Mouse (Mus musculus) liver, embryonic 11.5 days (tissue): Measurements from ENCODE around the gene Krt31. TPM values are rescaled to one million over a fixed set of nuclear protein-coding genes. Genes with fewer than 3 reads are reported as not detected.

ENCODE experiments used
- ATAC-seq: fragments of 200-750 bp; cut with Nextera tagmentation; replicated peaks from 2 replicates; pipeline ENCODE4 v1.8.0; 2017; ENCODE audit warnings: moderate number of reproducible peaks, mild to moderate bottlenecking, moderate TSS enrichment, moderate library complexity; ENCODE audit not compliant: low FRiP score
- DNase-seq: peaks from one replicate; pipeline ENCODE4 v3.0.0-alpha.2; 2017; ENCODE audit warnings: low spot score
- H3K27ac ChIP-seq: fragments of 300-500 bp; sonication (generic); 2 replicates; pipeline ENCODE4 v1.5.1; 2014; ENCODE audit warnings: mild to moderate bottlenecking, low read depth, low read length, control low read depth
- H3K27me3 ChIP-seq: fragments of 300-500 bp; sonication (generic); replicated peaks from 2 replicates; pipeline ENCODE4 v1.6.1; 2014; ENCODE audit warnings: low read length, mixed read lengths; ENCODE audit not compliant: control insufficient read depth, insufficient read depth
- H3K36me3 ChIP-seq: fragments of 300-500 bp; sonication (generic); 2 replicates; pipeline ENCODE4 v1.6.1; 2014; ENCODE audit warnings: mild to moderate bottlenecking, low read length, moderate library complexity, mixed read lengths; ENCODE audit not compliant: control insufficient read depth, insufficient read depth
- H3K4me1 ChIP-seq: fragments of 300-500 bp; sonication (generic); replicated peaks from 2 replicates; pipeline ENCODE4 v1.6.1; 2014; ENCODE audit warnings: low read length, mixed read lengths; ENCODE audit not compliant: control insufficient read depth, insufficient read depth
- H3K4me2 ChIP-seq: fragments of 300-500 bp; sonication (generic); 2 replicates; pipeline ENCODE4 v1.6.1; 2014; ENCODE audit warnings: mild to moderate bottlenecking, control low read depth, moderate library complexity
- H3K4me3 ChIP-seq: fragments of 300-500 bp; sonication (generic); 2 replicates; pipeline ENCODE4 v1.5.1; 2014; ENCODE audit warnings: low read depth, low read length, control low read depth
- H3K9ac ChIP-seq: fragments of 300-500 bp; sonication (generic); 2 replicates; pipeline ENCODE4 v1.6.1; 2014; ENCODE audit warnings: low read depth, low read length, control low read depth
- H3K9me3 ChIP-seq: fragments of 300-500 bp; sonication (generic); 2 replicates; pipeline ENCODE4 v1.6.1; 2016; ENCODE audit warnings: low read length, inconsistent platforms, mixed read lengths; ENCODE audit not compliant: control insufficient read depth
- WGBS: fragments of 180-500 bp; shearing (Covaris S2); extraction: QIAGEN DNeasy Blood & Tissue Kit; methylation state at CpG from one replicate; pipeline ENCODE4 v1.1.7; 2014; 5-methylcytosine and 5-hydroxymethylcytosine counted together
- polyA plus RNA-seq: library from polyadenylated mRNA; unstranded; fragments of >200 nt; fragmentation: Nextera tagmentation; extraction: Ambion mirVana; gene quantifications from 2 replicates; pipeline ENCODE4 v1.2.1, GENCODE M21; 2014

Krt31 gene
- polyA plus RNA-seq, 1 experiment from 2014 or later = not detected

DNA sequence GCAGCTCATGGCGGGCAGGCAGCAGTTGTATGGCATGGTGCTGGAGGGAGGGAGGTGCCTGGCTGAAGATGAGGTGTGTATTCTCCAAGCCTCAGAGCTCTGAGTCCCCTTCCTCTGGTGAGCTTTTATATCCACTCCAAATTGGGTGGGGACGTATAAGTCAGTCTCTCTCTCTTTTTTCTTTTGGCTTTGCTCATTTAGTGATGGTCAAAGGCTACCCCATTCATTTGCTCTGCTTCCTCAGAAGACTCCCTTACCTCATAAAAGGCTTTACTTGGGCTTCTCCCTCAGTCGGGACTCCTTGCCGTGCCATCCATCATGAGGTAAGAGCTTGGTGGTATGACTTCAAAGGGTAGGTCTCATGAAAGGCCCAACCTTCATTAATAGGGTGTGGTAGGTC, 34.2 kb downstream of the Krt31 start, which contains the start of gene Krt33a:
Gene Krt33a, minus strand, starts transcription at position 101 of the 400 bp plus-strand sequence.
- no peaks in the 10 kb centered on the region for H3K36me3 ChIP-seq
- no peak within 1 kb of the TSS for H3K4me3 ChIP-seq
- H3K9ac ChIP-seq = no peak within 1 kb of the TSS
- H3K27me3 ChIP-seq = no peaks in the 10 kb centered on the region
- ATAC-seq (no peak), DNase-seq (no peak)
- 59% methylated on average over 4 of the region's 4 CpGs for WGBS
- H3K27ac ChIP-seq = no peak within 1 kb of the TSS
- no peak within 1 kb of the TSS for H3K4me2 ChIP-seq
- no peaks in the 10 kb centered on the region for H3K9me3 ChIP-seq
- H3K4me1 ChIP-seq = no peaks in the 10 kb centered on the region

DNA sequence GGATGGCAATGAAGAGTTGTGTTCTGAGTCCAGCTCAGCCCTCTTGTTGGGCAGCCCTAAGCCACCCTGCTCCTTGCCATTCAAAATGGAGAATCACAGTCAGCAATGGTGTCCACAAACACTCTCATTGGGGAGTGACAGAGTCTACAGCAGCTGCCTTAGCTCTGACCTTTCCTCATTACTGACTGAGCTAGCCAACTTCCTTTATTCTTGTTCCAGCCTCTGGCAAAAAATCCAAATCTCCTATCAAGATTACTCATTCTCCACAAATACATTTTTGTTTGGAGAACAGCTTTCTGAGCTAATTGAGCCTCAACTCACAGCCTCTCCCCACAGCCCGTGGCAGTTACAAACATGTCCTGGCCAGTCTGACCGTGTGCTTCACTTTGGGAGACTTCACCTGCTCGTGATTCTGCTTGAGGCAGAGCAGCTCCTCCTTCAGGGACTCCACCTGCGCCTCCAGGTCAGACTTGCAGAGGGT, 36.6 kb downstream of the Krt31 start:
- no peak for DNase-seq

DNA sequence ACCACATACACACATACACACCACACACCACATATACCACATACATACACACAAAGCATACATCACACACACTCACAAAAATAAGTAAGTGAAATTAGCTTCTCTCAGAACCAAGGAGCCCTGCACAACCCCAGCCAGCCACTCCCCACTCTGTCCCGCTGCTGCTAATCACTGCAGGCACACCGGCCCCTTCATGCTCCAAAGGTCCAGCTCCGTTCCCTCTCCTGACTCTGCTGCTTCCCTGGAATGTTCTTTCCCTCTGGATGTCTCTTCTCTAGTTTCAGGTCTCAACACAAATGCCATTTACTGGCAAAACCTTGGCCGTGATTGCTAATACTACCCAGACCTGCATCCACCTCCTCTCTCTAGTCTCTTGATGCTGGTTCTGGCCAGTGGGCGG, 39.7 kb downstream of the Krt31 start:
- Histone ChIP-seq H3K9me3 (no peaks in the 10 kb centered on the region), H3K4me2 (no peak overlapping the region), H3K27ac (no peak overlapping the region), H3K4me1 (no peaks in the 10 kb centered on the region), H3K36me3 (no peaks in the 10 kb centered on the region), H3K9ac (no peak overlapping the region), H3K27me3 (no peaks in the 10 kb centered on the region), H3K4me3 (no peak overlapping the region)
- 77% methylated on average over 5 of the region's 5 CpGs for WGBS
- no peak for DNase-seq
- ATAC-seq = no peak

More for the DNA sequence above, 36.6 kb downstream of the Krt31 start:
- Histone ChIP-seq H3K36me3 (no peaks in the 10 kb centered on the region), H3K4me2 (no peak overlapping the region), H3K27ac (no peak overlapping the region), H3K9me3 (no peaks in the 10 kb centered on the region), H3K4me3 (no peak overlapping the region), H3K27me3 (no peaks in the 10 kb centered on the region), H3K4me1 (no peaks in the 10 kb centered on the region), H3K9ac (no peak overlapping the region)
- no peak for ATAC-seq
- 60% methylated on average over 4 of the region's 4 CpGs for WGBS

DNA sequence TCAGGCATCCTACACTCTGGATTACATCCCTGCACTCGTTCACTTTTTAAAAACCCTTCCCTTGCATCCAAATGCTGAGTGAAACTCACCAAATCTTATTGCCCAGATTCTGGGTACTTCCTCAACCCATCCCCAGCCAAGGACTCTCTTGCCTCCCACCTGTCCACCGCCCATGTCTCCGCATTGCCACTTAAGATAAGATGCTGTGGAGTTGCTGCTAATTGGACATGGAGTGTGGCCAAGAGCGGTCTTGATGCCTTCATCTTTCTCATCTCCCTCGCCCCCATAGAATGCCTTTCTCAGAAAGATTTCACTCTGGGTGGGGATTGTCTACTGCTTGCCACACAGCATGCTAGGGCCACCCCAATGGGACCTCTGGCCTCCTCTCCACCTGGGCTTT, 42.0 kb downstream of the Krt31 start:
- ATAC-seq (no peak), DNase-seq (no peak)
- Histone ChIP-seq H3K4me2 (no peak overlapping the region), H3K9ac (no peak overlapping the region), H3K4me3 (no peak overlapping the region), H3K36me3 (no peaks in the 10 kb centered on the region), H3K27ac (no peak overlapping the region), H3K4me1 (no peaks in the 10 kb centered on the region), H3K27me3 (no peaks in the 10 kb centered on the region), H3K9me3 (no peaks in the 10 kb centered on the region)
- 78% methylated on average over 5 of the region's 5 CpGs for WGBS

DNA sequence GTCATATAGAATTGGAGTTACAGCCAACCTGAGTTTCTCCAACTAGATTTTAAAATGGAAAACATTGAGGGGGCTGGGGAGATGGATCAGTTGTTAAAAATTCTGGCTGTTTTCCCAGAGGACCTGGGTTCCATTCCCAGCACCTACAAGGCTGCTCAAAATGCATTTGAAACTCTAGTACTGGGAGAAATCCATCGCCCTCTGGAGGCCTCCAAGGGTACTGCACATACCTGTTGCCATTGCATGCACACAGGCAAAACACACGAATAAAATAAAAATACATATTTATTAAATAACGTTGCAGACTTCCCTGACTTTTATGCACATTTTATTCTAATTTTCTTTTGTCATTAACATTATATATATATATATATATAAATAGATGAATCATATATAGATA, 43.7 kb downstream of the Krt31 start:
- Histone ChIP-seq H3K4me2 (no peak overlapping the region), H3K27ac (no peak overlapping the region), H3K9me3 (no peaks in the 10 kb centered on the region), H3K9ac (no peak overlapping the region), H3K4me1 (no peaks in the 10 kb centered on the region), H3K27me3 (no peaks in the 10 kb centered on the region), H3K4me3 (no peak overlapping the region), H3K36me3 (no peaks in the 10 kb centered on the region)
- DNase-seq = no peak
- no peak for ATAC-seq
- WGBS = 34% methylated on average over 3 of the region's 3 CpGs

DNA sequence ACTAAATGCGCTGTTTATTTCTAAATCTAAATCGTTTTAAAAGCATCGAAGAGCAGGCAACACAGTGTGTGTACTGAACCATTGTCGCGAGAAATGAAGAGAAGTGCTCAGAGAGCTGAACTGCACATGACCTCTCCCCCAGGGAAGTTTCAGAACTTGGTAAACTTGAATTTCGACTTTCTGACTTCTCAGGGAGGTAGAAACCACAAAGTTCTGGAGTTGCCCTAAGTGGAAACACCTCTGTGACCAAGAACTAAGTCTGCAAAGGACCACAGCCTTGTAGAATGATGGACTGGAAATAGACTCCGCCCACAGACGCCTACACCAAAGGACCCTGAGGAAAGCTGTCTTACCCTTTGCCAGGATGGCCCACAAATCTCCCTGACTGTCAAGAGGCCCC, 44.4 kb downstream of the Krt31 start:
- Histone ChIP-seq H3K9ac (no peak overlapping the region), H3K4me3 (no peak overlapping the region), H3K9me3 (no peaks in the 10 kb centered on the region), H3K4me2 (no peak overlapping the region), H3K4me1 (no peaks in the 10 kb centered on the region), H3K27me3 (no peaks in the 10 kb centered on the region), H3K36me3 (no peaks in the 10 kb centered on the region), H3K27ac (no peak overlapping the region)
- DNase-seq (no peak), ATAC-seq (no peak)
- WGBS = 80% methylated on average over 8 of the region's 8 CpGs

DNA sequence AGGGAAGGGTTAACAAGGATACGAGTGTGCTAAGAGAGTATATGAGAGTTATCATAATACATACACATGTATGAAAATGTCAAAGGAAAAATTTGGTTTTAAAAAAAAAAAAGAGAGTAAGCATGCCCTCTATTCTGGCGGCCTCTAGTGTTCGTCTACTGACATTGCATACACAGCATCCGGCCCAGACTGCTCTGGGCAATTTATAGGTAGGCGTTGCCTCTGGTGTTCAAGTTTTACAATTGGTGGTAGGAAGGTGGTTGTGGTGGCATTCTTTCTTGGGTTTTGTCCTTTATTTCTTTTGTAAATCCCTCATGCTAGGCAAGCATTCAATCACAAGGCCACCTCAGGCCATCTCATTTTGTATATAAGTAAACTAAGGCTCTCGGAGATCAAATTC, 45.5 kb downstream of the Krt31 start:
- ATAC-seq = no peak
- DNase-seq = no peak
- 29% methylated on average over 6 of the region's 6 CpGs for WGBS
- no peaks in the 10 kb centered on the region for H3K9me3 ChIP-seq
- no peaks in the 10 kb centered on the region for H3K36me3 ChIP-seq
- no peak overlapping the region for H3K4me2 ChIP-seq
- H3K9ac ChIP-seq = no peak overlapping the region
- H3K4me3 ChIP-seq = no peak overlapping the region
- no peaks in the 10 kb centered on the region for H3K4me1 ChIP-seq
- H3K27me3 ChIP-seq = no peaks in the 10 kb centered on the region
- H3K27ac ChIP-seq = no peak overlapping the region

DNA sequence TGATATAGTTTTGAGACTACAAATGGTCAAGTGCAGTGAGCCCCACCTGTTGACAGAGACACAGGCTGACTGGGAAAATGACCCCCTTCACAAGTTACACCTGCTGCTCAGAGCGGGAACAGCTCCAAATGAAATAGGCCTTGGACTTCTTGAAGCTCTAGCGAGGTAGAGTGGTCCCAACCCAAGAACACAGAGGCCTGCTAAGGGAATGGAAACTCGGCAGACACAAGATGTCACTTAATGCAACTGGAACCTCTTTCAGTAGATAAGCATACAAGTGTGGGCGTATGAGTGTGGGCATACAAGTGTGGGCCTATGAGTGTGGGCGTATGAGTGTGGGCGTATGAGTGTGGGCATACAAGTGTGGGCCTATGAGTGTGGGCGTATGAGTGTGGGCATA, 51.3 kb downstream of the Krt31 start:
- Histone ChIP-seq H3K4me2 (no peak overlapping the region), H3K9me3 (no peaks in the 10 kb centered on the region), H3K27me3 (no peaks in the 10 kb centered on the region), H3K9ac (no peak overlapping the region), H3K27ac (no peak overlapping the region), H3K36me3 (no peaks in the 10 kb centered on the region), H3K4me3 (no peak overlapping the region), H3K4me1 (no peaks in the 10 kb centered on the region)
- ATAC-seq (no peak), DNase-seq (no peak)
- 84% methylated on average over 7 of the region's 7 CpGs for WGBS
